Mouse (Mus musculus) thymus, postnatal 25 days (tissue): ENCODE results near the gene Bbs4.
A peak's percentile ranks its signal among the peaks of the same experiment; 100 is the strongest.

Experiments
- DNase-seq: peaks from one replicate; pipeline ENCODE4 v3.0.0; 2022

The Bbs4 gene

GRCm38 (mm10) chr9:59291688-59292492 is 61.4 kb downstream of the Bbs4 start:
- DNase-seq: no peak

- peak; percentile 99 for DNase-seq
Observed at GRCm38 (mm10) chr9:59290957-59291687, 62.2 kb downstream of the Bbs4 start, which contains the start of gene Adpgk. TSS of gene Adpgk (plus strand) at chr9:59291558.

GRCm38 (mm10) chr9:59289529-59290115 is 63.7 kb downstream of the Bbs4 start:
- DNase-seq: no peak

GRCm38 (mm10) chr9:59288685-59289410 is 64.5 kb downstream of the Bbs4 start:
- no peak for DNase-seq

- no peak for DNase-seq
Observed at GRCm38 (mm10) chr9:59288058-59288457, 65.2 kb downstream of the Bbs4 start.

- no peak for DNase-seq
Observed at GRCm38 (mm10) chr9:59285614-59286013, 67.7 kb downstream of the Bbs4 start.

- DNase-seq: no peak
Observed at GRCm38 (mm10) chr9:59282683-59282986, 70.7 kb downstream of the Bbs4 start.

- peak; percentile 67 for DNase-seq
Observed at GRCm38 (mm10) chr9:59281871-59282682, 71.2 kb downstream of the Bbs4 start.

- DNase-seq: no peak
Observed at GRCm38 (mm10) chr9:59280888-59281287, 72.4 kb downstream of the Bbs4 start.

- DNase-seq: no peak
Observed at GRCm38 (mm10) chr9:59278694-59279093, 74.6 kb downstream of the Bbs4 start.

- no peak for DNase-seq
Observed at GRCm38 (mm10) chr9:59278199-59278598, 75.1 kb downstream of the Bbs4 start.

- no peak for DNase-seq
Observed at GRCm38 (mm10) chr9:59274846-59275455, 78.4 kb downstream of the Bbs4 start.

GRCm38 (mm10) chr9:59273199-59273598 is 80.1 kb downstream of the Bbs4 start:
- DNase-seq: no peak
